Mouse (Mus musculus): Measurements from ENCODE around the gene Cend1.
A peak's percentile ranks its signal among the peaks of the same experiment; 100 is the strongest.

DNA sequence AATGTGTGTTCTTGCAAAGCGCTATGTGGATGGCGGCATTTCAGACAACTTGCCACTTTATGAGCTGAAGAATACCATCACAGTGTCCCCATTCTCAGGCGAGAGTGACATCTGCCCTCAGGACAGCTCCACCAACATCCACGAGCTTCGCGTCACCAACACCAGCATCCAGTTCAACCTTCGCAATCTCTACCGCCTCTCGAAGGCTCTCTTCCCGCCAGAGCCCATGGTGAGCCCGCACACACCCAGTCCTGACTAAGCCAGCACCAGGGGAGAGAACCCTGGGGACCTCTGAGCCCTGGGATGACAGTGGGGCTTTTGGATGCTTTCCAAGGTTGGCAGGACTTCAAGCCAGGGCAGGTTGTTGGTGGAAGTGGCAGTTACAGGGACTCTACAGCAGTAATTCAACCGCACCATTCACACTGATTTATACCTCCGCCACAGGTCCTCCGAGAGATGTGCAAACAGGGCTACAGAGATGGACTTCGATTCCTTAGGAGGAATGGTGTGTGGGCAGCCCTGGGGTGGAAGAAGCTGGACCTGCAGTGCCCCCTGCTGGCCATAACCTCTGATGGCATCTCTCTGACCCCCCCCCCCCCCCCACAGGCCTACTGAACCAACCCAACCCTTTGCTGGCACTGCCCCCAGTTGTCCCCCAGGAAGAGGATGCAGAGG lies 28.8 kb upstream of the Cend1 start:
- TF ChIP-seq CTCF (IDR thresholded peaks at IDR 0.05; ENCODE audit: low read depth, low read length): peak; percentile 80
- TF ChIP-seq POLR2A (IDR thresholded peaks at IDR 0.05; ENCODE audit: extremely low read depth, insufficient read depth, low read length): no peak

All from liver, adult 2 months (tissue).